13 mouse cellular contexts compared by ENCODE assay signal in the genomic region with DNA sequence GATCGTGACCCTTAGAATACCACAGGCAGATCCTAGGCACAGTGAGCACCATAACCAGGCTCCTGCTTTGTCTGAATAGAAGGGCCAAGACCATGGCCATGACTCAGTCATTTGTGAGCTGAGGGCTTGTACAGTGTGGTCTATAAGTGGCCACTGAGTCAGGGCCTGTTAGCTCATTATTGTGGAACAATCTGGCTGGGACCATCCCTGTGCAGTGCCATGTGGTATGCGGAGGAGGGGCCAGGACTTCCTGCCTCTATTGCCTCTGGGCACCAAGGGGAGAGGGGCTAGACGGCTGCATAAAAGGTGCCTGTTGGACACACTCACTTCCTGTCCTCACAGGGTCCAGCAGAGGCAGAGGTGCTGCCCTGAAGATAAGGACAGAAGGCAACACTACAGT. TPM values are rescaled to one million over a fixed set of nuclear protein-coding genes. Genes with fewer than 3 reads are reported as not detected.
A peak's percentile ranks its signal among the peaks of the same experiment; 100 is the strongest.
DNase-seq lines count a peak whose midpoint lies in the region; ATAC-seq and TF ChIP-seq lines count a peak whose summit lies in the region.
"Had no signal": no experiment of that assay in that cellular context is flagged by ENCODE, and none has a peak within 500 bp of the region (broad histone marks: within the 10 kb centered on the region; RNA-seq: fewer than 3 reads in every experiment).

No protein-coding gene starts in this region.

- no peak overlapping the region for H3K27ac ChIP-seq in lung, embryonic 14.5 days (ENCODE audit: low read depth)
- peak overlapping the region; percentile 8 for H3K27ac ChIP-seq in bone marrow macrophage, adult 2 months (ENCODE audit: insufficient read depth, low read depth, low read length)
- H3K27ac ChIP-seq in limb, embryonic 12.5 days, result peak overlapping the region; percentile 70; the same call in 1 of the 2 replicates

- no peak overlapping the region for H3K9ac ChIP-seq in lung, embryonic 14.5 days
- H3K9ac ChIP-seq in limb, embryonic 12.5 days (replicated peaks), result peak overlapping the region; percentile 8; the same call in 1 of the 2 replicates

- 61% methylated on average over 3 of the region's 3 CpGs for WGBS in lung, embryonic 14.5 days
- WGBS in limb, embryonic 12.5 days, result 37% methylated on average over 3 of the region's 3 CpGs

- TF ChIP-seq POLR2A in bone marrow macrophage, adult 2 months (IDR thresholded peaks at IDR 0.05; ENCODE audit: borderline replicate concordance, low read depth, low read length), result no peak

- no peaks in the 10 kb centered on the region for H3K27me3 ChIP-seq in lung, embryonic 14.5 days (ENCODE audit: insufficient read depth, low read length)
- H3K27me3 ChIP-seq in limb, embryonic 12.5 days, result no peaks in the 10 kb centered on the region

- ATAC-seq in lung, embryonic 14.5 days (ENCODE audit: insufficient read depth), result peak; percentile 19
- no peak for ATAC-seq in limb, embryonic 12.5 days (ENCODE audit: insufficient number of reproducible peaks, insufficient read depth, low FRiP score, low TSS enrichment, low read depth)
- ATAC-seq: forebrain, embryonic 16.5 days had no signal

- peaks cover 100% of the 10 kb centered on the region for H3K36me3 ChIP-seq in lung, embryonic 14.5 days (ENCODE audit: insufficient read depth)
- peaks cover 100% of the 10 kb centered on the region for H3K36me3 ChIP-seq in limb, embryonic 12.5 days

- TF ChIP-seq CTCF in lung, embryonic 14.5 days (IDR thresholded peaks at IDR 0.05; ENCODE audit: low read depth), result no peak
- no peak for TF ChIP-seq CTCF in bone marrow macrophage, adult 2 months (IDR thresholded peaks at IDR 0.05; ENCODE audit: low read depth, low read length)

- no peak overlapping the region for H3K4me3 ChIP-seq in lung, embryonic 14.5 days (ENCODE audit: low read depth, low read length)
- H3K4me3 ChIP-seq in bone marrow macrophage, adult 2 months (ENCODE audit: insufficient read depth, low read length), result no peak overlapping the region
- H3K4me3 ChIP-seq in limb, embryonic 12.5 days (replicated peaks), result no peak overlapping the region

- H3K9me3 ChIP-seq in lung, embryonic 14.5 days (ENCODE audit: low read depth, low read length), result no peaks in the 10 kb centered on the region
- H3K9me3 ChIP-seq in limb, embryonic 12.5 days, result no peaks in the 10 kb centered on the region

- H3K4me1 ChIP-seq in lung, embryonic 14.5 days (ENCODE audit: insufficient read depth), result no peaks in the 10 kb centered on the region
- peaks cover 36% of the 10 kb centered on the region for H3K4me1 ChIP-seq in bone marrow macrophage, adult 2 months (ENCODE audit: control insufficient read depth, insufficient read depth, low read length)
- peaks cover 21% of the 10 kb centered on the region for H3K4me1 ChIP-seq in limb, embryonic 12.5 days (replicated peaks)

- DNase-seq in embryo, embryonic 10 days (ENCODE audit: low spot score), result peak; percentile 31
- DNase-seq in embryo, embryonic 9.5 days (ENCODE audit: extremely low spot score), result no peak
- no peak for DNase-seq in lung, embryonic 14.5 days
- no peak for DNase-seq in lung, postnatal 4 days
- no peak for DNase-seq in B cell, adult 2 months
- DNase-seq in lung, postnatal 25 days (ENCODE audit: low spot score), result no peak
- DNase-seq: adrenal gland, postnatal 10 days; cerebellum, adult 11 months; gastrocnemius, postnatal 36 days; kidney, adult 9 months had no signal

- H3K4me2 ChIP-seq in lung, embryonic 14.5 days, result no peak overlapping the region
- no peak overlapping the region for H3K4me2 ChIP-seq in limb, embryonic 12.5 days

RNA-seq across cellular contexts. Expression of a gene that starts 8.3 kb away (rescaled TPM):
- polyA plus RNA-seq in lung, embryonic 14.5 days (2014; fragmentation: Nextera tagmentation; extraction: Ambion mirVana), result 548 and 630 TPM in 2 replicates
- polyA plus RNA-seq in bone marrow macrophage, adult 2 months (2012; ENCODE audit: insufficient read depth, insufficient read length, missing spikeins), result 150 and 155 TPM in 2 replicates
- 693 and 704 TPM in 2 replicates for polyA plus RNA-seq in limb, embryonic 12.5 days (2016; fragmentation: Nextera tagmentation; extraction: Ambion mirVana)

RNA-seq across cellular contexts. Expression of a gene that starts 8.4 kb away (rescaled TPM):
- 4.7 and 5.6 TPM in 2 replicates for polyA plus RNA-seq in lung, embryonic 14.5 days (2014; fragmentation: Nextera tagmentation; extraction: Ambion mirVana)
- polyA plus RNA-seq in bone marrow macrophage, adult 2 months (2012; ENCODE audit: insufficient read depth, insufficient read length, missing spikeins), result 4.0 and 5.7 TPM in 2 replicates
- 7.3 and 8.7 TPM in 2 replicates for polyA plus RNA-seq in limb, embryonic 12.5 days (2016; fragmentation: Nextera tagmentation; extraction: Ambion mirVana)

RNA-seq across cellular contexts. Expression of a gene that starts 9.2 kb away (rescaled TPM):
- 6.5 and 6.8 TPM in 2 replicates for polyA plus RNA-seq in lung, embryonic 14.5 days (2014; fragmentation: Nextera tagmentation; extraction: Ambion mirVana)
- polyA plus RNA-seq in bone marrow macrophage, adult 2 months (2012; ENCODE audit: insufficient read depth, insufficient read length, missing spikeins), result 26.2 and 30.9 TPM in 2 replicates
- 13.6 and 14.2 TPM in 2 replicates for polyA plus RNA-seq in limb, embryonic 12.5 days (2016; fragmentation: Nextera tagmentation; extraction: Ambion mirVana)

RNA-seq across cellular contexts. Expression of a gene that starts 36.4 kb away (rescaled TPM):
- polyA plus RNA-seq in lung, embryonic 14.5 days (2014; fragmentation: Nextera tagmentation; extraction: Ambion mirVana), result 23.4 and 25.3 TPM in 2 replicates
- 10.3 and 11.7 TPM in 2 replicates for polyA plus RNA-seq in bone marrow macrophage, adult 2 months (2012; ENCODE audit: insufficient read depth, insufficient read length, missing spikeins)
- 29.6 and 30.9 TPM in 2 replicates for polyA plus RNA-seq in limb, embryonic 12.5 days (2016; fragmentation: Nextera tagmentation; extraction: Ambion mirVana)

RNA-seq across cellular contexts. Expression of a gene that starts 57.5 kb away (rescaled TPM):
- 4.6 and 5.5 TPM in 2 replicates for polyA plus RNA-seq in lung, embryonic 14.5 days (2014; fragmentation: Nextera tagmentation; extraction: Ambion mirVana)
- 16.8 and 17.2 TPM in 2 replicates for polyA plus RNA-seq in bone marrow macrophage, adult 2 months (2012; ENCODE audit: insufficient read depth, insufficient read length, missing spikeins)
- polyA plus RNA-seq in limb, embryonic 12.5 days (2016; fragmentation: Nextera tagmentation; extraction: Ambion mirVana), result 3.8 and 5.0 TPM in 2 replicates
